Mouse (Mus musculus) liver, embryonic 18 days (tissue): ENCODE results near the gene Zfp830. TPM values are rescaled to one million over a fixed set of nuclear protein-coding genes. Genes with fewer than 3 reads are reported as not detected.

ENCODE experiments used
- polyA plus RNA-seq: library from polyadenylated mRNA; depleted of rRNA; stranded (reverse); fragments of >200 nt; gene quantifications from 2 replicates; pipeline ENCODE4 v1.2.3, GENCODE M21; 2012; rRNA removed

Gene Zfp830
- polyA plus RNA-seq: 8.4 and 9.5 TPM in 2 replicates

GRCm38 (mm10) chr11:82763742-82764437 is at the start of gene Zfp830, which contains the start of gene Cct6b:
Gene Zfp830 (plus strand): TSS chr11:82764345.
Gene Cct6b (minus strand): TSS chr11:82764321.

DNA sequence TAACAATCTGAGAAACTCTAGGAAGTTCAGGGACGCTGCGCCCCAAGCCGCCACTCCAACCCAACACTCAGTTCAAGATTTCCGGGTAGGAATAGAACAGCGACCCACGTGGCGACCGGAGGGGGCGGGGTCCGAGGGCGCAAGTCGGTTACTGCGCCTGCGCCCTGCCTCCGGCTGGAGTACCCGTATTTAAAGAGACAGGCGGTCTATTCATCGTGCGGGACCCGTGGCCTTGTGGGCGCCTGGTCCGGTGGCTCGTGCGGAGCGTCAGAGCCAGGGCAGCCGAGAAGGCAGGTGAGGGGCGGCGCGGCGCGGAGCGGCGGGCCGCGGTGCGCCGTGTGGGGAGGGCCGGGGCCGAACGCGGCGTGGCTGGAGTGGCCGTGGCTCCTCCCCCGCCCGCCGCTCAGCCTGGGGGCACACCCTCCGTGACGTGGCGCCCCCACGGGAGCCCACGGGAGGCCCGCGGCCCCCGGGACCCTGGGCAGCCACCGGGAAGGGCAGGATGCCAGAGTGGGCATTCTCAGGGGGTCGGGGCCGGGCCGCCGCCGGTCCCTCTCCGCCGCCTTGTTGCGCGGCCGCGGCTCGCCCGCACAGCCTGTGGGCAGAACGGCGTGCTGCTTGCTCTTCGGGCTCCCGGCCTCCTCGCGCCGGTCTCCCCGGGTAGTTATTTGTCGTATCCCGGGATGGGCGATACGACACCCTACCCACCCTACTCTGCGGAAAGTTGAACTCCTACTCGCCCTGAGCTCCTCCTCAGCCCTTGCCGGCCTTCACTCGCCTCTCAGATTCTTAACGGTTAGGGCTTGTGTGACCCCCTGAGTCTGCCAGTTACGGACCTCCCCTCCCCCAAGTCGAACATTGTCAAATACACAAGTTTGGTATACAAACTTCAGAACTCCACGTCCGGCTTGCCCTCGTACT is 17.1 kb downstream of the Zfp830 start, which contains the start of gene Lig3:
Gene Lig3, plus strand, starts transcription at position 126 of the 921 bp plus-strand sequence.

Other genes with a start within 250 kb of the Zfp830 start
- gene Cct6b, start within 50 bp of the Zfp830 start, polyA plus RNA-seq: 0.11 and 0.12 TPM in 2 replicates
- 7.6 and 7.8 TPM in 2 replicates for gene Lig3, start 16.8 kb downstream of the Zfp830 start, polyA plus RNA-seq
- gene Rffl, start 106.9 kb downstream of the Zfp830 start, polyA plus RNA-seq: 12.2 and 13.8 TPM in 2 replicates
- 3.4 TPM in 2 replicates for gene Rad51d, start 126.3 kb downstream of the Zfp830 start, polyA plus RNA-seq
- gene Fndc8, start 127.8 kb downstream of the Zfp830 start, polyA plus RNA-seq: 0.15 and 0.18 TPM in 2 replicates
- 16.0 and 19.2 TPM in 2 replicates for gene Nle1, start 144.1 kb downstream of the Zfp830 start, polyA plus RNA-seq
- 0.72 and 0.78 TPM in 2 replicates for gene Unc45b, start 146.2 kb downstream of the Zfp830 start, polyA plus RNA-seq
- 4.9 and 5.2 TPM in 2 replicates for gene Slfn5, start 187.0 kb downstream of the Zfp830 start, polyA plus RNA-seq
- 1.9 and 2.2 TPM in 2 replicates for gene Slfn9, start 227.5 kb downstream of the Zfp830 start, polyA plus RNA-seq